Mouse (Mus musculus) naive thymus-derived CD4-positive, alpha-beta T cell, adult 2 months (primary cell): ENCODE data around the gene Naa38.

Experiments
- DNase-seq: peaks from one replicate; pipeline ENCODE4 v3.0.0-alpha.2; 2011; ENCODE audit warnings: low read depth

The Naa38 gene

GRCm38 (mm10) chr11:69414421-69415326 lies 19.4 kb downstream of the Naa38 start:
- DNase-seq = no peak

DNA sequence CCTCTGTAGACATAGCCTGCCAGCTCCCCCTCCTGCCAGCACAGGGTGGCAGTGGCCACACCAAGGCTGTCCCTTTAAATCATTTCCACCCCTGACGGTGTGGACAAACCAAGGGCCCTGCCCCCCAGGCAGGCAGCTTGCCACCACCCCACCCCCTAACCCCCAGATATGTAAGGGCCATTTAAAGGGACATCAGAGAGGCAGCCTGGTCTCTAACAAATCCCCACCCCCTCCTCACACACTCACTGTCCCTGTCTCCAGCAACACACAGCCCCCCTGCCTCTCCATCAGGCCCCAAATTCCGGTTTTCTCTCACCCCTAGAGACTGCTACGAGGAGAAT lies 20.0 kb downstream of the Naa38 start:
- DNase-seq = no peak

GRCm38 (mm10) chr11:69415668-69416451 lies 20.6 kb downstream of the Naa38 start:
- peak; percentile 58 for DNase-seq

DNA sequence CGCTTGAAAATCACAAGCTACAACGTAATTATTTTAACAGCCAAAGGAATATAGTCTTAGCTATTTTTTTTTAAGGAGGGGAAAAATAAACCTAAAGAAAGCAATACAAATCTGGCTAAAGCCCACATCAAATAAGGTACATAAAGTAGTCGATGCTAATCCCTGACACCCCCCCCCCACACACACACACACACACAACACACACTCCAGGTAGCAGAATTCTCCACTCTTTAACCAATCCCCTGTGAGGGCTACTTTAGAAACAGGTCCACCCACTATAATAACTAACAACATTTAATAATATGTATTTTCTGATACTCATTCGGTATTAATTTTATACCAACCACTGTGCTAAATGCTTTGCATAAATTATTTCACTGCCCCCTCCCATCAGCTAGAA lies 21.2 kb downstream of the Naa38 start:
- DNase-seq = no peak

- DNase-seq = no peak
Measured at GRCm38 (mm10) chr11:69416921-69417448, 21.7 kb downstream of the Naa38 start.

DNA sequence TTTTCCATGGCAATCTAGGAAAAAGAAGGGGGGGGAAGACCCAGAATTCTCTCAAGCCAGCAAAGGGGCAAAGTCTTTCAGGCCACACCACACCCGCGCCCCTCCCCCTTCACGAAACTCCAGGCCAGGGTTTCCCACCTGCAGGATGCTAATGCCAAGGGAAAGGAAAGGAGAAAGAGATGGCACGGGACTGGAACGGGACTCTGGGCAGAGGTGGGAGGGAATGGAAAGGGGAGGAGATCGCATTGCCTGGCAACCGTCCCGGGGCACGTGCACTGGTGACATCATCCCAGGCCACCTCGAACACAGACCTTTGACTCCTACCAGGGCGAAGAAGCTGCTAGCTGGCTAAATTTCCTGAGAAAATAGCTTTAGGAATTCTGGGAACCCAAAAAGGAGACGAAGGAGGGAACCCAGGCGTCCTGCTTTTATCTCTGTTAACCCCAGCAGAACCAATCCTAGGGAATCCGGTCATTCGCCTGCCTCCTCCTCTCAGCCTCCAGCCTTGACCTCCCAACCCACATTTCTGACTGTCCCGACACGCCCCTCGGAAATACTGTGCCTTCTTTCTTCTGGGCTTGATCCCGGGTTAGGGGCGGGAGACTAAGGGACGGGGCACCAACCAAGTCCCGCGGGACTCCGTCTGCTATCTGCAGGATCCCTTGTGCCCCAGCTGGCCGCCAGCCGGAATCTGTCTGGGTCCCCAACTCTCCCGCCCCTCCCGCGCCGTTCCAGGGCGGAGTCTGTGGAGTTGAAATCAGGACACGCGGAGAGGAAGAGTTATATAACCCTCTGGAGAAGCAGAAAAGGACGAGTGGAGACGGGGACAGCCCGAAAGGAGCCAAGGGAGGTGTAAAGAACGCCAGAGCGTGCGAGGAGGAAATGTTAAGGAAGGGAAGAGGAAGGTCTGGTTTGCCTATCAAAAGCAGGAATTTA lies 22.4 kb downstream of the Naa38 start:
- DNase-seq = peak; percentile 75

DNA sequence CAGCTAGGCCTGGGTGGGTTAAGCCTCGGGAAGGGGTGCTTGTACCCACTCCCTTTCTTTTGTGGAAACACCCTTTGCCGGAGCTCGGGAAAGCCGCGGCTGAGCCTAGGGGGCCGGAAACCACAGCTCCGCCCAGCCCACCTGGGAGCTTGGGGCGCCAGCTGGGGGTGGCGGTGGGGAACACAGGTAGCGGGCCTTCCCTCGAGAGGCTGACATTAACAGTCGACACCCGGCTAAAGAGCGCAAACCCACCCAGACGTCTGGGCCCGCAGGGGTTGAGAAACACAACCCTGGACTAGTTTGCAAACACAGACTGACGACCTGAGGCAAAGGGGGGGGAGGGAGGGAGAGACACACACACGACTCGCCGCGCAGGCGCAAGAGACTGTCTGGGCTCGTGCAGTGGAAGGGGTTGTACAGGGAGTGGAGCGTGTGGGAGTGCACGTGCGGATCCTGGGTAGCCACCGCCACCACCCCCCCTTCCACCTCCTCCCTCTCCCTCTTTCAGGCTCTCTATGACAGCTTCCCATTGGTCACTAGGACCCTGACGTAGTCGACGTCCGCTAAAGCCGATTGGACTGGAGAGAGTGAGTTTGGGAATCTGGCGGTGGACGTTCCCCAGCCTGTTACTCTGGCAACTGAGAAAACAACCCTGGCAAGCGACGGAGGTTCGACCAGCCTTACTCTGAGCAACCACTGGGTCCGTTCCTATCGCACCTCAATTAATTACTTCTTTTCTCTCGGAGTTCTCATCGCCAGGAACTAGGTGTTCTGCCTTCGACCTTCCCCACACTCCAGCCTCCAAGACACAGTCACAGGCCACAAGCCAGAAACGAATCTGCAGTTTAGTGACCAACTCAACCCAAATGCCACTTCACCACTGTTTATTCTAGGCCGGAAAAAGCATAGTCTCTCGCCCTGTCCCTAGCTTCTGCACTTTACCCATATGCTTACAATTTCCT lies 23.5 kb downstream of the Naa38 start:
- peak; percentile 91 for DNase-seq

- peak; percentile 69 for DNase-seq
Measured at GRCm38 (mm10) chr11:69419443-69419812, 24.1 kb downstream of the Naa38 start.

DNA sequence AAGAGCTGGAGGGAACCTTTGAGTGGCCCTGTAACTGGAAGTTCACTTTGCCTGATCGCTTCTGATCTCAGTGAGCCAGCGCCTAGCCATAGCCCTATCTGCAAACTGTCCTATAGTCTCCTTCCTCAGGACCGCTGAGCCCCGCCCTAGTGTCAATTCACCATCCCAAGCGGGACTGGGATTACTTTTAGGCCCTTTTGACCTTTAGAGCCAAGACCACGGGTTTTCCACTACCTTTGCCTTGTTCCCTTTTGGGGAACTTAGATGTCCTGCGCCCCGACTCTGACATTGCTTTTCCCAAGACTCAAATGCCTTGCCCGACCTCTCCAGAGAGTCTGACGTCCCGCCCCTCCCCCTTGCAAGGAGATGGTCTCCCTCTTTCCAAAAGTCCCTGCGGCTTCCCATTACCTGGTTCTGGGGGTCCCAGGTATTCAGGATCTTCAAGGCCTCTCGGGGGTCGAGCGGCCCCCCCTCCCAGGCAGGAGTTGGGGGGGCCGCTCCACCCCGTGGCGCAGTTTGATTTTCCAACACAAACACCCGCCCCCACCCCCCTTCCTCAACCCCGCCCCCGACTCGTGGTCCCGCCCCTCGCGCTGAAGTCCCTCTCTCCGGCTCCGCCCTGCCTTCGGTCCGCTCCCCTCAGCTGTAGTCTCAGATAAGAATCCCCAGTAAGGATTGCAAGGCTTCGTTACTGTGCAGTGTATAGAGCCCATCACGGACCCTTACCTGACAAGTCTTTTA lies 24.7 kb downstream of the Naa38 start:
- peak; percentile 70 for DNase-seq

DNA sequence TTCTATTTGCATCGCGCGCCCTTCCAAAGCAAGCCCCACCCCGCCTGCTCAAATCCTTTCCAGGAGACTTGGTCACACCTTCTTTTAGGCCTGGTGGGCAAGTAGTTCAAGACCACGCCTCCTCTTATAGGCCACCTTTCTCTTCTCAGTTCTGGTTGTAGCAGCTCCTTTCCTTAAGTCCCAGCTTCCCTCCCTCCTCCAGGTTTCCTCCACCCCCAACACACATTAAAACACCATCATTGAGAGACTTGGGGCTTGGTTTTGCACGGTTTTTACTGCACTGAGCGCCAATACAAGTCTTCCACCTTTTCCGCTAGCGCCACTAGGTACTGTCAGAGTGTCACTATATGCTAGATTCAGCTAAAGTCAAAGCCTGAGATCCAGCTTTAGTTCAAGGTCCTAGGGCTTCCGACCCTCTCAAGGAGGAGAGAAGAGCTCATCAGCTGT lies 25.3 kb downstream of the Naa38 start:
- DNase-seq = no peak

DNA sequence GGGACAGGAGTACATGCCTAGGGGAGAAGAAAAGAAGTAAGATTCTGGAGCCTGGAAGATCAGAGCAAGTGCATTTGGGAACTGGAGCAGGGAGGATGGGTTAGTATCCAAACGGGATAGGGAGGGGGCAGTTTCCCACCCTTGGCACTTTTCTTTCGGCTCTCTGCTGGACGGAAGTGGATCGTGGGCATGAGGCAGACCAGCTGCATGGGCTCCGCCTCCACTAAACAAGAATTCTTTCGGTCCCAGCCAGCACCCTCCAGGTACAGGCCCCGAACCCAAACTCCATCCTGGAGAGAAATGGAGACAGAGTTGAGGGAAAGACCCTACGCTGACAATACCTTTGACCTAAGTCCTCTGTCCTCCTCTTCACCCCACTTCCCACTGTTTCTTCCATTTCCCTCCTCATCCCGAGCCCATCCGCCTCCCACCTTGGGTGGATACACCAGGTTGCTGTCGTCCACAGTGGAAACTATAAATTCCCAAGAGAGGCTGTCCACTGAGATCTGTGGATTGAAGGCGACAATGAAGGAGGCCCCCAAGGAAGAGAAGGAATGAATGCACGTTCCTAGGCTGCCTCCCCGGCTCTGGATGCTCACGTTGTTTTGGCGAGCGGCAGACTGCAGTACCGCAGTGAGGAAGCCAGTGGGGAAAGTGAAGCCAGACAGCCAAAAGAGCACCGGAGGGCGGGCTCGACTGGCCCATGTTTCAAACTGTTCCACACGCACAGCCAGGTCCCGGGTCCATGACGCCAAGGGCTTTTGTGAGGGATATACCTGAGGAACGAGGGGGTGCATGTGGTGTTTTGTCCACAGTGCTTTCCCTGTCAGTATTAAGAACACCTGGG lies 26.1 kb downstream of the Naa38 start:
- no peak for DNase-seq

DNA sequence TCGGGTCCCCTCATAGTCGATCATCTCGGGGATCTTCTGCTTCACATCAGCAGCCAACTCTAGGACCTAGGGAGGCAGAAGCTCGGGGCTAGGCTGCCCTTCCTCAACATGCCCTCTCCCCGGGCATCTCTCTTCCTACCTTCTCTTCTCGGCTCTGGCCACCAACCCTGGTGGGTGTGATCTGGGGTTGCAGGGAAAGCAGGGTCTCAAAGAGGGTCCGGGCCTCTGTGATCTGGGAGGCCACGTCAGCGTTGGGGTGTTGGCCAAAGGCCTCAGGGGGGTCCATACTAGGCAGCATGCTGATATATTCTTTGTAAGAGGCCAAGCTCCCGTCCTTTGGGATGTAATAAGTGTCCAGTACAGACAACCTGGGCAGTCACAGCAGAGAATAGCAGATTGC lies 27.6 kb downstream of the Naa38 start:
- no peak for DNase-seq

- no peak for DNase-seq
Measured at GRCm38 (mm10) chr11:69423885-69424284, 28.6 kb downstream of the Naa38 start.

DNA sequence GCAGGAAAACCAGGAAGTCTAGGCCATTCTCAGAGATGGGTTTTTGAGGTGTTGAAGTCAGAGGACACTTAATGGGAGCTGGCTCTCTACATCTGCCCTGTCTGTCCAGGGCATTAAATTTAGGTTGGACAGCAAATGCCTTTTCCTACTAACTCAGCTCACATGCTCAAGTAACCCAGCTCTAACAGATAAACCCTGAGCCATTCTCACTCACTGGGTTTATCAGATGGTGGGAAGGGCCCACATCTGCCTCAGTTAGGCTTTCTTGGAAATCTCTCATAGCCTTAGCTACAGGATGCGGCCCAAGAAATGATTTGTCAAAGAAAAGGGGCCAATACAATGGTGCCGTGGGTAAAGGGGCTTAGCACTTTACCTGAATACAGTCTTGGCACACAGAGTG lies 31.0 kb downstream of the Naa38 start:
- DNase-seq = no peak

GRCm38 (mm10) chr11:69428751-69429150 lies 33.5 kb downstream of the Naa38 start:
- peak; percentile 52 for DNase-seq

GRCm38 (mm10) chr11:69429313-69429712 lies 34.0 kb downstream of the Naa38 start:
- DNase-seq = no peak

GRCm38 (mm10) chr11:69430631-69431030 lies 35.3 kb downstream of the Naa38 start:
- DNase-seq = no peak

- DNase-seq = peak; percentile 90
Measured at GRCm38 (mm10) chr11:69431829-69432639, 36.7 kb downstream of the Naa38 start.
